Mouse (Mus musculus) cerebellum, postnatal 10 days (tissue): ENCODE results near the gene Btnl10.

Source experiments
- DNase-seq, 2 experiments: peaks; one replicate each; pipeline ENCODE4 v3.0.0; 2021; ENCODE audit warnings: mixed read lengths in 2 of 2

The Btnl10 gene

DNA sequence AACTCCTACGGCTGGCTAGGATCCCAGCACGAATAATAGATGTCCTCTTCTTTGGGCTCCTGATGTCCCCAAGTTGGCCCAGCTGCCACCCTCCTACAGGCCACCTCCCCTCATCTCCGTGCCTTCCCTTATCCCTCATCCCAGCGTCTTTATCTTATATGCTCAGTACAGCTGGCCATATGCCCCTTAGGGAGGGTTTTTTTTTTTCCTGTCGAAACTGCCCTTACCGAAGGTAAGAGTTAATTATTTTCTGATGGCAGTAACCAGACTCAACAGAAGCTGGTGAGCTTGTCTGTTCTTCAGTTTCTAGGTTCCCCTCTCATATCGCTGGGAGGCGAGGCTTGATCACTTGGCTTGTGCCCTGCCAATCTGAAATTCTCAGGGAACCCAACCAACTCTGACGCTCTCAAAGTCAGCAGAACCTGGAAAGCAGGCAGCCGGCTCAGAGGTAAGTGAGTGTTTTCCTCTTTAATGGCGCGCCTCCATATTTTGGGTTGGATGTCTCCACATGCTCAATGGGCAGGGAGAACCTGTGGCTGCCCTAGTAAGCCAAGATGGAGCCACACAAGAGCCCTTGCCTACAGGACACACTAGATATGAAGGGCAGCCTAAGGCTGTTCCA, at the start of gene Btnl10:
Gene Btnl10 (plus strand): TSS at position 164 of the 622 bp plus-strand sequence.
- DNase-seq = no peak

DNA sequence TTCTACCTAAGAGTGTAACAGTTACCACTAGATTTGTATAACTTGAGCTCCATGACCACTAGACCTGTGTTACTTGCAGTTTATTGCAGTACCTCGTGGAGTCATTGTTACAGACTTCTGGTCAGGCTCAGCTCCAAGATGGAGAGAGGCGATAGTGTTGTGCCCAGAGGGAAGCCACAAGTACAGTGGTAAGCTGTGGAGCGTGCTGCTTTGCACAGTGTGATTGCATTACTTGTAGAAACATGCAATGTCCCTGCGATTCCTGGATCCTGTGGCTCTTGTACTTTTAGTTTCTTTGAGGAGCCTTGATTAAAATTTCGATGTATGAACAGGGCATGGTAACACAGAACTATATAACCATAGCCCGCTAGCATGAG, 49.8 kb upstream of the Btnl10 start:
- peak in 1 of 2 experiments; percentile 12 for DNase-seq

DNA sequence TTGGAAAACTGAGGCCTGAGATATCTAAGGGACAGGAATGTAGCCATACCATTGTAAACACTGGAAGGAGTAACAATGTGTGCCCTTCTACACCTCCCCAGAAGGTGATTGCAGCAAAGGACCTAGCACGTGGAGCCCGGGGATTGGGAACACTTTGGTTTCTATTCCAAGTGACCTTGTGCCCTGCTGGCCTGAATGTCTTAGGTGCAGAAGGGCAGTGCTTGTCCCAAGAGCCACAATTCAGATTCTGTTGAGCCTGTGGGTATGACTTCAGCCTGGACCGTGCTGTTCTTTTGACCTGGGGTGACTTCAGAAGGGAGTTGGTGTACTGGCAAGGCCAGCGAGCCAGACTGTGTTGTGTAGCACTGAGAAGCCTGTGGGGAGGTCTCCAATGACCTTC, 46.7 kb upstream of the Btnl10 start:
- DNase-seq = no peak

DNA sequence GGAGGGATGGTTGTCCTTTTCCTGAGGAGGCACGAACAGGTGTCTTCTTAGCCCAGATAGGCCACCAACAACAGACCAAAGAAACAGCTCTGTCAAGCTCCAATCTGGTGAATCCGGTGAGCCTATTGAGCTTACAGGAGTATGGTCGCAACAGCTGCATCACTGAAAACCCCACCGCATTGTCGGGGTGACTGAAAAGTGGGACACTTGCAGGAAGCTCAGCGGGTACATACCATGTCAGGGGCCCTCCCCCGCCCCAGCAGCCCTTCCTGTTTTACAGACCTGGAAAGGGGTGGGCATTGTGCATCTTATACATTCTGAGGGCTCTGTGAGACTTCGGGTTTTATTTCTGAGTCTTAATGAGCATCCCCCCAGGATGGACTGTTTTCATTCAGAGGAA, 34.0 kb upstream of the Btnl10 start:
- no peak for DNase-seq

DNA sequence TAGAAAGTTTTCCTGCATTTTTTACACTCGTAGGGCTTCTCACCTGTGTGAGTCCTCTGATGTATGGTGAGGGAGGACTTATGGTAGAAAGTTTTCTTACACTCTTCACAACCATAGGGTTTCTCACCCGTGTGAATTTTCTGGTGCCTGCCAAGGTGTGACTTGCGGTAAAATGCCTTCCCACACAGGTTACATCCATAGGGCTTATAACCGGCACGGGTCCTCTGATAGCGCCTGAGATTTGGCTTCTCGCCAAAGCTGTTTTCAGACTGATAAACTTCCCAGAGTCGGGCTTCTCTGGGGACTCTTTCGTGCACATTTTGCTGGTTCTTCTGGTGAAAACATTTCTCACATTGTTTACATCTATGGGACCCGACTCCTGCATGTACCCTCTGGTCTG, 27.2 kb upstream of the Btnl10 start:
- no peak for DNase-seq

DNA sequence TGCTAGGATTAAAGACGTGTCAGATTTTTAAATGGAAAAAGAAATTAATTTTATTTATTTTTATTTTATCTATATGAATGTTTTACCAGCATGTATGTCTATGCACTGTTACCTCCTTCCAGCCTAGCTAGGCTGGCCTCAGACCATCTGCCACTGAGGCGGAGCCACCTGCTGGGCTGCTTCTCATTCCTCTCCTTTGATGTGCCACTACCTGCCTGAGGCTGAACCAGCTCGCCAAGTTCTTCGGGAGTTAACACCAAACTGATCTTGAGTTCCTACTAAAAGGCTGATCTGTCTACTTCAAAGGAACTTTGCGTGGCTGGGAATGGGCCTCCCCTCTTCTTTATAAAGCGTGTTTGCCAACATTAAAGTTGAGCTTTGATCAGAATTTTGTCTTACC, 23.3 kb upstream of the Btnl10 start:
- DNase-seq = no peak

DNA sequence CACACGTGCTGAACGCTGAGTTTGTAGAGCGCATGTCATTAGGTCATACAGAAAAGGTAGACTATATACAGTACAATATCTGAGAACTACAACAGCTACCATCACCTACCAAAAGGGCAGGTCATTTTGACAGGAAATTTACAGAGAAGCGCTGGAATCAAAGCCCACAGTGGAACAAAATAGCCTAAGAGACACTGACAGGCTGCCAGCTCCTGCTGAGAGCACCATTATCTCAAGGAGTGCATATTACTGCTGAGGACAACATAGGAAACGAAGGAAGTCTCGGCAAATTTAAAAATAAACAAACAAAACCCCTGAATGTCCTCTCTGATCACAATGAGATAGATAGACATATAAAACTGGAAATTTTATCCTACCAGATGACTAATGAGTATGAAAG, 20.2 kb upstream of the Btnl10 start:
- no peak for DNase-seq

DNA sequence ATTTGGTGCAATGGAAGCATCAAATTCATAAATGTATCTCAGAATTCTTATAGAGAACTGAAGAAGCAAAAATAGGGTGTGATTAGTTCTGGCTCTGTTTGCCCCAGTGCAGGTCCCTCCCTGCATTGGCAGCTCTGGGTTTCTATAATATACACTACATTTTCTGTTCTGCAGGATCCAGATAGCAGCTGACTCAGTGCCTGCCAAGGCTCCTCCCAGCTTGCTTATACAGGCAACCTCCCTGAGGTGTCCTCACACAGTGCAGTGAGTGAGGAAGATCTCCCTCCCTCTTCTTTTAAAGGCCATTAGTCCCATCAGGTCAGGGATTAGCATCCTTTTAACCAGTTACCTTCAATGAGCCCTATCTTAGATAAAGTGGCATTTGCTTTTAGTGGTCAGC, 16.6 kb upstream of the Btnl10 start:
- no peak for DNase-seq

DNA sequence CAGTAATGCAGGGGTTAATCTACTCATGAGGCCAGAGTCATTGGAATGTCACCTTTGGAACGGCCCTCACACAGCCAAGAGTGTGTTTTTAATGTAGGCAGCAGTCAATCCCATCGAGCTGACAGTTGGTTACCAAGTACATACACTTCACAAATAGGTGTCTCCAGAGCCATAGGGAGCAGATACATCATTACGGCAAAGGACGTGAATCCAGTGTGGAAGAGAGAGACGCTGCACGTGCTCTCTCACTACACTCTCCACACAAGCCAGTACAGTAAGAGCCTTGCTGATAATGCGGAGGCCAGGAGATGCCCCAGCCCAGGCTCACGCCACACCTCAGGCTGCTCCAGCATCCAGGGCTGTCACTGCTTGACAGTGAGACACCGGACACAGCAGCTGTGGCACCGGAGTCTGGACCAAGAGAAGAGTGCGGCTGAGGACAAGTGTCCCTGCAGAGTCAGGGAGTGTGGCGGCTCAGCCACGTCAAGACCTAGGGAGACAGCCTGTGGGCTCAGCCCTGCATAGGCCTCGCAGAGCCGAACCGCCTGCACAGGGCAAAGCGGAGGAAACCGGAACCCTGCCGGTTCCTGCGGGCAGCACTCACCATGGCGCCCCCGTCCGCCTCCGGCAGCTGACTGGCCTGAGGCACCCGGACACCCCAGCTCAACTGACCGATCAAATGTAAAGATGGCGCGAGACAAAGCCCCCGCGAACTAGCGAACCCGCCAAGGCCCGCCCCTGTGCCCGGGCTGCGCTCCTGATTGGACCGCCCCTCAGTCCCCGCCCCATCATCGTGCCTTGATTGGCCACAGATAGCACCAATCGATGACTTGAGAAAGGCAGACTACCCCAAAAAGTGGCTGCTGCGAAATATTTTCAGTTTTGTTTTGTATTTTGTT, 13.9 kb upstream of the Btnl10 start, which contains the start of gene Zfp39:
Gene Zfp39 (minus strand): TSS at position 715 of the 899 bp plus-strand sequence.
- peak; percentile 98 to 99 for DNase-seq

DNA sequence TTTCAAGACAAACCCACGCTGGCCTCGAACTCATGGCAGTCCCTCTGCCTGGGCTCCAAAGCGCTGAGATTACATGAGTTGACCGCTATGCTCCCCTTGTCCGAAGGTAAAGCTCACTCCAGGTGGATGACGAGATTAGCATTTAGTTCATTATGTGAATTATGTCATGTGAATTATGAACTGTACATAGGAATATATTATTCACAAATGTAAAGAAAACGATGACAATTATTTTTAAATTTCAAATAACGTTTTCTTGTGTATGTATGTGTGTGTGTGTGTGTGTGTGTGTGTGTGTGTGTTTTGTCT, 13.3 kb upstream of the Btnl10 start:
- DNase-seq = no peak

DNA sequence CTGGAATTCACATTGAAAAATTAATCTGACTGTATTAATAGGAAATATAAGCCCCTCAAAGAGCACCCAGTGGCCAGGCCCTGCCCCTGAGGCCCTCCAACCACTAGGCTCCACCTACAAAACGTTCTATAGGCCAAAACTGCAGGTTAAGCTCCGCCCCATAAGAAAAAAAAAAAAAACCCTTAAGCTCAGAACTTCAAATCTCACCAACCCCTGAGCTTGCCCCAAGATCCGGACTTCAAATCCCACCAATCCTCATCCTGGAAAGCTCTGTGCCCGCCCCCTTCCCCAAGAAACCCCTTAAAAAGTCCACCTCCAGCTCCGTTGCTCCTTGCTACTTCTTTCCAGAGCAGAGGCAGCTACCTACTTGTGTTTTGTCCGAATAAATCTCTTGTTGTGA, 12.9 kb upstream of the Btnl10 start:
- peak; percentile 26 to 43 for DNase-seq

DNA sequence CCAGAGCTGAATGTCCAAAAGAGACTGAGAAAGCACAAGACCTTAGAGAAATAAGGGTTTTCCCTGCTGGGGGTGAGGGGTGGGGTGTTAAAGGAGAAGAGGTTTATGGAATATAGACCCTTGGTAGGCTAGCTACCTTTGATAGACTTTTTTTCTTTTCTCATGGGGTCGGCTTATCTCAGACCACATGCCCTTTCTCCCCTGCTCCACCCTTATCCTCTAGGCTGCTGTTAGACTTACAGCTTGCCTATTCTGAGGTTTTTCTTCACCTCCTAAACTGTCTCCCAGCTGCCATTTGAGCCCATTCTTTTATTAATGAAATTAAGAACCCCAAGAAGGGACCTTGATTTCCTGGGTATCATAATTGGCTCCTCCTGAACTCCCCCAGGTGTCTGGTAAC, 3.9 kb upstream of the Btnl10 start:
- DNase-seq = no peak

DNA sequence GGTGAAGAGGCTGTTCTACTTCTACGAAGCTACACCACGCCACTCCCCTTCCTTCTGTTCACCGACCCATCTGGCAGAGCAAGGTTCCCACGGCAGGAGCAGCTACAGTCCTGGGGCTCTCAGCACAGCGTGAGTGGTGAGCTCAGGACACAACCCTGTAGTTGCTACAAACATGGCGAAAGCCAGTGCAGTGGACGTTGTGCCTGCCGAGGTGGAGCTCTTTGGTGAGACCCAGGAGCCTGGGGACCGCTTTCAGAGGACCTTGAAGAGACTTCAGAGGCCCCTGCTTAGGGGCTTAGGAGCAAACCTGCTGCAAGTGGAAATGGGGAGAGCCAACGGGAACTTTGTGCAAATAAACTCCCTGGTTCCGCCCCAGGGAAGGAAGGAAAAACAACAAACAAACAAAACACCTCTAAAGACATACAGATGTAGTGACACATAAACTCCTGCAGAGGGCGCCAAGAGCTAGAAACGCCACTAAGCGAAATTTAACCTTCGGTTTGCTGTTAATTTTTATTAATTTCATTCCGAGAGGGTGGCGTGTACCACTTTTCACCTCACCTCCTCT, 3.2 kb upstream of the Btnl10 start:
- peak; percentile 55 to 74 for DNase-seq

DNA sequence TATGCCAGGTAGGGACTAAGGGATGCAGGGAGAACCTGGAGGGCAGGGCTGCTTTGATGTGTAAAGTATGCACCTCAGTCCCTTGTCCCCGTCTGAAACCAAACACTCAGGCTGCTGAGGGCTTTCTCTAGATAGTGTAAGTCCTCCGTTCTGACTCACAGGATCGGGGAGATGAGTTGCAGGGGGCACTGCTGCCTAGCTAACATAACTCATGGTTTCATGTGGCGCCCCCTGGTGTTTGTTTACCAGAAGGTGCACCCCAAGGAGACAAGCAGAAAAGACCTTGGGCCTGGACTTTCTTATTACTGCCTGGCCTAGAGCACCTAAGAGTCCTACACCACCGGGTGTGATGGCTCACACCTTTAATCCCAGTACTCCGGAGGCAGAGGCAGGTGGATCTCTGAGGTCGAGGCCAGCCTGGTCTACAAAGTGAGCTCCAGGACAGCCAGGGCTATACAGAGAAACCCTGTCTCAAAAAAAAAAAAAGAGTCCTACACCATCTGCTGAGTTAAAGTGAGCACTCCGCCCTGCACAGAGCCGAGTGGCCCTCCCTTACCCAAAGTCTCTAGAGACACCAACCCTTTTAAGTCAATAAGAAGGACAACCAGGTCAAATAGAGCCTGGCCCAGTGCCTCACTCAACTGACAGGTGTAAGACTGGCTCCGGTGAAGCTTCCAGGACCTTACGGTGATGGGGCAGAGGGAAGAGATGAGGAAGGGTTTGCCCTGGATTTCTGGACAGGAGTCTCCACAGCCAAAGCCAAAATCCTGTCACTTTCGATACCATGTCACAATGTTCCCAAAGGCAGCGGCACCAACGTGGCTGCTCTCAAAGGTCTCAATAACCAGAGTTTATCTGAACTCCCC, 596 bp upstream of the Btnl10 start:
- DNase-seq = peak; percentile 63 to 70

DNA sequence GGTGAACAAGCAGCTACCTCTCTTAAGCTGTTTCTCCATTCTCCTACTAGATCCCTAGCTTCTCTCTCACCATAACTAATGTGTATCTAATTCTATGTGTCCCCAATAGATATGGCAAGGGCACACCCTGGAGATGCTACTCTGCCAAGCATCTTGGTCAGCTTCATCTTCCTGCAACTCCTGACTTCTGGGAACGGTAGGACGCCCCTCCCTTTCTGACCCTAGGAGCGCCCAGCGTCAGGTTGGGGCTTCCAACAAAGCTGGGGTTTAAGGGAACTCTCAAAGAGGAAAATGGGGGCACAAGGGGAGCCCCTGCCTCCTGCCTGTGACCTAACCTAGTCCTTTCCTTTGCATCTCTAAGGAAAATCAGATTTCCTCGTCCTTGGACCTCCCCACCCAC, 1.1 kb downstream of the Btnl10 start:
- no peak for DNase-seq

DNA sequence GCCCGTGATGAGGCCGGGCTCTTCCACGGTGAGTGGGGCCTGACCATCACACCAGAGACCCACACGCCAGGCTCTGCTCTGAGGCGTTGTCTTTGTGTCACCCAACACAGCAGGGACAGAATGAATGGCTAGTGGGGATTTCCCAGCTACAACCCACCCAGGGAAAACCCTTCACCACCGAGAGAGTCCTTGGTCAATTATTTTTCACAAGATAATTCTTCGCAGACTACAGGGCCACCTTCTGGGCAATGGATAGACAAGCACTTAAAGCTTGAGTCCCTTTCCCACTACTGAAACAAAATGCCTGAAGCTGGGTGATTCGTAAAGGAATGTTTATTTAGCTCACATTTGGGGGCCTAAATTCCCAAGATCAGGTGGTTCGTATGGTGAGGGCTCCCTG, 4.7 kb downstream of the Btnl10 start:
- no peak for DNase-seq

DNA sequence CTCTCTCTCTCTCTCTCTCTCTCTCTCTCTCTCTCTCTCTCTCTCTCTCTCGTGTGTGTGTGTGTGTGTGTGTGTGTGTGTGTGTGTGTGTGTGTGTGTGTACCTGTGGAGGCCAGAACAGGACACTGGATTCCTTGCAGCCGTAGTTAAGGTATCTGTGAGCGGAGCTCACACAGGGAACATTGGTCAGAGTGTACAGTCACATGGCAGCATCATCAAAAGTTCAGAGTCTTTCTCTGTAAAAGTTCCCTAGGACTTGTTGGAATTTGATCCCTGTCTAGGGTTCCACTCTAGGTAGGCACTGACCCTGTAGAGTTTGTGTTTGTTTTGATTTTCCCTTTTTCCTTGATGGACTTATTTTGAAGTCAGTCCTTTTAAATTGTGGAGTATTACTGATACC, 8.9 kb downstream of the Btnl10 start:
- no peak for DNase-seq

DNA sequence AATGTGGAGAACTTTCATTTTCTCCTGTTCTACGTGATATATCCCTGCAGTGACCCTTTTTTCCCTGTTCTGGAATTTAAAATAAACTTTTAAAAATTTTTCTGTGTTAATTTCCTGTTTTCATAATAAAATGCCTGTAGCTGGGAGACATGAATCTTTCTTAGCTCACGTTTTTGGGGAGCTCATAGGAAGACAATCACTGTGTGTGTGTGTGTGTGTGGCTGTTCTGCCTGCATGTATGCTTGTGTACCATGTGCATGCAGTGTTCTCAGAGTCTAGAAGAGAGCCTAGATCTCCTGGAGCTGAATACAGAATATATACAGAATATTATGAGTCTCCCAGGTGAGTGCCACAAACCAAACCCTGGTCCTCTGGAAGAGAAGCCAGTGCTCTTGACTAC, 9.3 kb downstream of the Btnl10 start:
- no peak for DNase-seq

DNA sequence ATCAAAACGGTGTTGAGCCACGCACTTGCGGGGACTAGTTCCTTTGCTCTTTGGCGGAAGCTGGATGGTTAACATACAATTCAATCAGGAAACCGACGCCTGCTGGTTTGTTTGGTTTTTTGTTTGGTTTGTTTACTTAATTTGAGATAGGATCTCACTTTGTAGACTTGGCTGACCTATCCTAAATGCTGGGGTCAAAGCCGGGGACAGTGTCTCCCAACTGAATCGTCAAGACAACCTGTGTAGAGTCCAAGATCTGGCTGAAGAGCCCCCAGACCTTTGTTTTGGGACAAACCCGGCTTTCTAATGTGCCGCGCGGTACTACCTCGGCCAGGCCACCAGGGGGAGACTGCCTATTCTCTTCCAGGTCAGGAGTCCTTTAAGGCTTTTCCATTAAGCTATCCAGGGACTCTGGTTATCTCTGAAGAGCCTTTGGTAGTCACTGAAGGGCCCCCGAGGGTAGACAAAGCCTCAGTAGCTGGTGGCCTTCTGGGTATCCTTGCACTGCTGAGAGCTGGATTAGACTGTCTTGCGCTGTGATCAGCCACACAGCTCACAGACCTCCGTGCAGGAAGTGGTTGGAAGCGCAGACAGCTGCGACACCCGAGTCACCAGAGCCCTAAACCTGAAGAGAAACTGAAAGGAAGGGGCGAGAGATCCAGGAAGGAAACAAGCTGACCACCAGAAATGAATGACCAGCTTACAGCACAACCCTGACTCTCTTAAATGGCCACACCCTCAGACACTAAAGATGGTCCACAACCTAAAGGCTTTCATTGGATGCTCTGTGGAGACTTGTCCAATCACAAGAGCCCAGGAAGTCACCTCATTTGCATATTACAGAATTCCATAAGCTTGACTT, 10.3 kb downstream of the Btnl10 start:
- peak; percentile 79 to 84 for DNase-seq

DNA sequence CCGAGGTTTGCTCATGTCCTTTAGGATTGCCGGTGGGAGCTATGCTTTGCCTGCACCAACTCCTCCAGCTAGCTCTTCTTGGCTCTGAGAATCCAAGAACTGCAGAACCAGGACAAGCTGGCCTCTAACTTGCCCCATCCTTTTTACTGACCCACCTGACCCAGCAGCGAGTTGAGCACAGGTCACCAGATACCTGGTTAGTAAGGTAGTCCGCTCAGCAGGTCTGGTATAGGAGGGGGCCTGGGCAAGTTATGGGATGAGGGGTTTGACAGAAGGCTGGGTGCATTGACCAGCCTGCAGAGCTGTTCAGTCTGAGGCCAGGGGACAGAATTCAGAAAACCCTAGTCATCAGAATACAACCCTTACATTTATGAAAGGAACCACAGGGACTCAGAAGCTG, 11.3 kb downstream of the Btnl10 start:
- no peak for DNase-seq

DNA sequence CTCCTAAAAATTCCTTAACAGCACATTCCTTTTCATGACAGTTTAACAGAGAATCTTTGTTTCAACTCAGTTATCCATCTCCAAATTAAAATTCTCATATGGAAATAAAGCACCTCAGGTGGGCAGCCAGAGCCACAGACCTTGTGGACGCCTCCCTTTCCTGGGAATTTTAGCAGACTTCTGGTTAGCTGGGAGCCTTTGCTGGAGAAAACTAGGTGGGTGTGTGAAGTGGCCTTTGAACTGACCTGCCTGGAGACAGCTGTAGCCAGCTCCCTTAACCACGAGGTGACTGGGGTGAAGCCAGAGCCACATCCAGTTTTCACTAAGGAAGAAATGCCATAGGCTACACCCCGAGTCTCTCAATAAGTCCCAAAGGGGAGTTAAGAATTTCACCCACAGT, 11.9 kb downstream of the Btnl10 start:
- DNase-seq = no peak

DNA sequence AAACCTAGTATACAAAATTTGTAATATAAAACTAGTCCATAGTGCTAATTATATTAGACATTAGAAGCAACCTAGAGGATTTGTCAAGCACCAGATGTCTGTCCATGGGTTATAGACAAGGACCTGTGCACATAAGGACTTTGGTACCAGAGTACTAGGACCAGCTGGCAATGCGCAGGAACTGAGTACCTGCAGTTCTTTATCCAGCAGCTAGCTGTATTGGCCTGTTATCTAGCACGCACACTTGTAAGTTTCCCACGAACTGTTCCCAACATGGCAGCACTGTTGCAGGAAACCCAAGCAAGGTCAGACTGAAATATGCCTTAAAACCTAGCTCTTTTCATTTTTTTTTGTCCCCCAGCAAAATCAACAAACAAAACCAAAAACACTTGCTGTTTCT, 12.5 kb downstream of the Btnl10 start:
- DNase-seq = no peak
